Mouse (Mus musculus): ENCODE measurements around the gene Sstr2.

DNA sequence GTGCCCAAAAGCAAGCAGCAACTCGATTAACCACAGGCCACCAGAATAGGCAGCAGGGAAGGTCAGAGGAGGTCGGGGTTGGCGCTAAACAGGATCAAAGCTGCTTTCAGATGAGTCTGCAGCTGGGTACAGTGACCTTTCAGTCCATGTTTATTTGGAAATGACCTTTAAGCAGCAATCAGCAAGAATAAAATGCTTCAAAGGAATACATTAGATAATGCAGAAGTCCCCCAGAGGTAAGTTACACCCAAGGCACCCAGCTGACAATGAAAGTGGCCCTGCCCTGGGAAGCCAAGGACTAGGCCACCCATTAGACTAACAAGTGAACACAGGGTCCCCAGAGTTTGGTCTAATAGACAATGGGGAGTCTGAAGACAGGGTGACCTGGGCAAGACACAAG lies 30.2 kb upstream of the Sstr2 start:
- TF ChIP-seq TAL1 (IDR thresholded peaks at IDR 0.05; ENCODE audit: low read length) (no peak), GATA1 (IDR thresholded peaks at IDR 0.05; ENCODE audit: low read length) (no peak)

All from erythroblast, embryonic 14.5 days (primary cell).